Mouse (Mus musculus) C2C12 (cell line): ENCODE data around the gene Fkbp6.

Experiments
- CEBPB ChIP-seq: IDR thresholded peaks from one replicate; pipeline ENCODE4 v1.6.1; 2011; ENCODE audit warnings: low read depth, mild to moderate bottlenecking, control low read depth, moderate library complexity
- CTCF ChIP-seq: IDR thresholded peaks from one replicate; pipeline ENCODE4 v1.5.1; 2011; ENCODE audit not compliant: control insufficient read depth, insufficient read depth, insufficient read length
- FOSL1 ChIP-seq: IDR thresholded peaks from one replicate; pipeline ENCODE4 v1.8.0; 2011; ENCODE audit warnings: mild to moderate bottlenecking, low read length; ENCODE audit not compliant: poor library complexity, insufficient read depth, severe bottlenecking
- MAX ChIP-seq: IDR thresholded peaks from one replicate; pipeline ENCODE4 v1.6.1; 2011; ENCODE audit warnings: mild to moderate bottlenecking, control low read depth
- MYOG ChIP-seq: IDR thresholded peaks from one replicate; pipeline ENCODE4 v1.6.1; 2011; ENCODE audit not compliant: control insufficient read depth, insufficient read length; ENCODE audit errors: extremely low read depth
- USF1 ChIP-seq: IDR thresholded peaks from one replicate; pipeline ENCODE4 v1.6.1; 2011; ENCODE audit warnings: low read depth, mild to moderate bottlenecking, control low read depth, moderate library complexity

GRCm38 (mm10) chr5:135301916-135302315, 47.9 kb downstream of the Fkbp6 start:
- TF ChIP-seq CTCF (no peak), MAX (no peak), CEBPB (no peak), MYOG (no peak), FOSL1 (no peak), USF1 (no peak)
